In genomic region chr3:27495296-27496073, GRCm38 (mm10) we compare ENCODE assay signal across 26 mouse cellular contexts.
DNase-seq lines count a peak whose midpoint lies in the region; ATAC-seq and TF ChIP-seq lines count a peak whose summit lies in the region.
"Had no signal": no experiment of that assay in that cellular context is flagged by ENCODE, and none has a peak within 500 bp of the region (broad histone marks: within the 10 kb centered on the region; RNA-seq: fewer than 3 reads in every experiment).

No protein-coding gene starts in this region.

- peaks cover 39% of the 10 kb centered on the region for H3K36me3 ChIP-seq in hindbrain, embryonic 10.5 days
- no peaks in the 10 kb centered on the region for H3K36me3 ChIP-seq in hindbrain, postnatal 0 days (ENCODE audit: insufficient read depth, low read length)
- peaks cover 5% of the 10 kb centered on the region; the same call in 1 of the 2 replicates for H3K36me3 ChIP-seq in hindbrain, embryonic 14.5 days (replicated peaks; ENCODE audit: control insufficient read depth, insufficient read depth)
- no peaks in the 10 kb centered on the region for H3K36me3 ChIP-seq in midbrain, embryonic 14.5 days (ENCODE audit: control insufficient read depth, insufficient read depth, low read length)
- peaks cover 35% of the 10 kb centered on the region for H3K36me3 ChIP-seq in liver, embryonic 12.5 days

- no peak overlapping the region for H3K4me3 ChIP-seq in hindbrain, embryonic 10.5 days
- H3K4me3 ChIP-seq in hindbrain, postnatal 0 days (ENCODE audit: low read length) = no peak overlapping the region
- no peak overlapping the region for H3K4me3 ChIP-seq in hindbrain, embryonic 14.5 days (replicated peaks; ENCODE audit: low read length)
- H3K4me3 ChIP-seq in midbrain, embryonic 14.5 days (replicated peaks; ENCODE audit: low read depth, low read length) = no peak overlapping the region
- no peak overlapping the region for H3K4me3 ChIP-seq in liver, embryonic 12.5 days
- H3K4me3 ChIP-seq: heart, embryonic 13.5 days; left cerebral cortex, adult 2 months; limb, embryonic 15.5 days; liver, embryonic 15.5 days; lung, embryonic 15.5 days had no signal

- no peak for ATAC-seq in hindbrain, postnatal 0 days
- ATAC-seq in hindbrain, embryonic 14.5 days (ENCODE audit: low FRiP score) = peak; percentile 61; the same call in 1 of the 2 replicates
- ATAC-seq in midbrain, embryonic 14.5 days (ENCODE audit: low FRiP score, low TSS enrichment) = no peak
- ATAC-seq in liver, embryonic 12.5 days = no peak
- ATAC-seq: inflammation-experienced regulatory T-cells, adult 6 months had no signal

- H3K27ac ChIP-seq in hindbrain, embryonic 10.5 days = peak overlapping the region; percentile 74
- H3K27ac ChIP-seq in hindbrain, postnatal 0 days = no peak overlapping the region
- H3K27ac ChIP-seq in hindbrain, embryonic 14.5 days = no peak overlapping the region
- H3K27ac ChIP-seq in midbrain, embryonic 14.5 days (replicated peaks; ENCODE audit: low read depth, low read length) = 0 out of 2 replicates have a peak overlapping the region, but pooled peaks have one; percentile 13
- no peak overlapping the region for H3K27ac ChIP-seq in liver, embryonic 12.5 days
- H3K27ac ChIP-seq: heart, embryonic 13.5 days; kidney, postnatal 0 days; left cerebral cortex, adult 2 months; limb, embryonic 15.5 days; liver, embryonic 15.5 days; lung, embryonic 15.5 days; stomach, postnatal 0 days had no signal

- H3K9me3 ChIP-seq in hindbrain, embryonic 10.5 days = no peaks in the 10 kb centered on the region; the same call in 1 of the 2 replicates
- no peaks in the 10 kb centered on the region for H3K9me3 ChIP-seq in hindbrain, postnatal 0 days (ENCODE audit: low read length)
- no peaks in the 10 kb centered on the region for H3K9me3 ChIP-seq in hindbrain, embryonic 14.5 days (ENCODE audit: control insufficient read depth, low read length)
- no peaks in the 10 kb centered on the region for H3K9me3 ChIP-seq in midbrain, embryonic 14.5 days (ENCODE audit: control insufficient read depth, low read length)
- H3K9me3 ChIP-seq in liver, embryonic 12.5 days (replicated peaks) = no peaks in the 10 kb centered on the region
- H3K9me3 ChIP-seq: heart, embryonic 13.5 days; limb, embryonic 15.5 days; liver, embryonic 15.5 days; lung, embryonic 15.5 days had no signal

- no peaks in the 10 kb centered on the region for H3K27me3 ChIP-seq in hindbrain, embryonic 10.5 days (ENCODE audit: insufficient read depth, poor library complexity, severe bottlenecking)
- H3K27me3 ChIP-seq in hindbrain, postnatal 0 days (ENCODE audit: insufficient read depth, low read length) = no peaks in the 10 kb centered on the region
- H3K27me3 ChIP-seq in hindbrain, embryonic 14.5 days (ENCODE audit: control insufficient read depth, insufficient read depth, low read length) = no peaks in the 10 kb centered on the region
- no peaks in the 10 kb centered on the region for H3K27me3 ChIP-seq in midbrain, embryonic 14.5 days (ENCODE audit: control insufficient read depth, insufficient read depth, low read length)
- no peaks in the 10 kb centered on the region for H3K27me3 ChIP-seq in liver, embryonic 12.5 days (replicated peaks)
- H3K27me3 ChIP-seq: heart, embryonic 13.5 days; limb, embryonic 15.5 days; liver, embryonic 15.5 days; lung, embryonic 15.5 days had no signal

- peak; percentile 5 for DNase-seq in embryo, embryonic 9.5 days (ENCODE audit: extremely low spot score)
- DNase-seq in embryo, embryonic 11 days = no peak
- peak; percentile 18 for DNase-seq in hindbrain, embryonic 10.5 days (ENCODE audit: low spot score)
- no peak for DNase-seq in hindbrain, postnatal 0 days (ENCODE audit: low spot score)
- no peak for DNase-seq in hindbrain, embryonic 14.5 days (ENCODE audit: low spot score)
- peak; percentile 40 for DNase-seq in midbrain, embryonic 14.5 days
- no peak for DNase-seq in cerebellum, adult 8-10 months
- DNase-seq: adrenal gland, postnatal 36 days; cerebellum, adult 11 months; gastrocnemius, postnatal 25 days; heart, adult 18-20 months; heart, postnatal 14 days; kidney, adult 2 months; left cerebral cortex, postnatal 4 days; lung, postnatal 4 days; thymus, adult 2 months; thymus, postnatal 4 days had no signal

- H3K4me2 ChIP-seq in hindbrain, postnatal 0 days (ENCODE audit: low read depth, low read length) = no peak overlapping the region
- H3K4me2 ChIP-seq in hindbrain, embryonic 14.5 days (replicated peaks) = no peak overlapping the region
- H3K4me2 ChIP-seq in midbrain, embryonic 14.5 days (ENCODE audit: low read length) = 0 out of 2 replicates have a peak overlapping the region, but pooled peaks have one; percentile 3
- H3K4me2 ChIP-seq in liver, embryonic 12.5 days = no peak overlapping the region
- H3K4me2 ChIP-seq: heart, embryonic 13.5 days; limb, embryonic 15.5 days; liver, embryonic 15.5 days; lung, embryonic 15.5 days had no signal

- WGBS in hindbrain, embryonic 10.5 days = 45% methylated on average over 14 of the region's 14 CpGs
- WGBS in hindbrain, postnatal 0 days = 33% methylated on average over 14 of the region's 14 CpGs
- 41% methylated on average over 14 of the region's 14 CpGs for WGBS in hindbrain, embryonic 14.5 days
- WGBS in midbrain, embryonic 14.5 days = 28% methylated on average over 14 of the region's 14 CpGs
- 72% methylated on average over 14 of the region's 14 CpGs for WGBS in liver, embryonic 12.5 days (ENCODE audit: insufficient replicate concordance)

- no peak for TF ChIP-seq CTCF in hindbrain, postnatal 0 days (IDR thresholded peaks at IDR 0.05; ENCODE audit: low read depth)

- H3K4me1 ChIP-seq in hindbrain, embryonic 10.5 days (replicated peaks) = peaks cover 12% of the 10 kb centered on the region
- H3K4me1 ChIP-seq in hindbrain, postnatal 0 days (ENCODE audit: insufficient read depth, low read length) = no peaks in the 10 kb centered on the region
- no peaks in the 10 kb centered on the region for H3K4me1 ChIP-seq in hindbrain, embryonic 14.5 days (replicated peaks; ENCODE audit: control insufficient read depth, insufficient read depth, low read length)
- no peaks in the 10 kb centered on the region for H3K4me1 ChIP-seq in midbrain, embryonic 14.5 days (ENCODE audit: control insufficient read depth, insufficient read depth, low read length)
- H3K4me1 ChIP-seq in liver, embryonic 12.5 days = no peaks in the 10 kb centered on the region
- H3K4me1 ChIP-seq: limb, embryonic 15.5 days; liver, embryonic 15.5 days; lung, embryonic 15.5 days had no signal

- no peak overlapping the region for H3K9ac ChIP-seq in hindbrain, postnatal 0 days (replicated peaks; ENCODE audit: low read length)
- no peak overlapping the region for H3K9ac ChIP-seq in hindbrain, embryonic 14.5 days
- H3K9ac ChIP-seq in midbrain, embryonic 14.5 days (replicated peaks; ENCODE audit: low read length) = no peak overlapping the region
- no peak overlapping the region for H3K9ac ChIP-seq in liver, embryonic 12.5 days
- H3K9ac ChIP-seq: heart, embryonic 13.5 days; limb, embryonic 15.5 days; liver, embryonic 15.5 days; lung, embryonic 15.5 days had no signal

Comparison
In these comparisons a context has a peak if more than half of its experiments do, and no peak if none do; other contexts are left out.
1. DNase-seq: peak in embryo, embryonic 9.5 days (single experiment), hindbrain, embryonic 10.5 days (single experiment) and midbrain, embryonic 14.5 days (single experiment); none in embryo, embryonic 11 days (single experiment), hindbrain, postnatal 0 days (single experiment), hindbrain, embryonic 14.5 days (single experiment) and cerebellum, adult 8-10 months (single experiment).
2. H3K27ac ChIP-seq: peak in hindbrain, embryonic 10.5 days (single experiment) and midbrain, embryonic 14.5 days (single experiment); none in hindbrain, postnatal 0 days (single experiment), hindbrain, embryonic 14.5 days (single experiment) and liver, embryonic 12.5 days (single experiment).